Mouse (Mus musculus): ENCODE data around the gene Gm9817. TPM values are rescaled to one million over a fixed set of nuclear protein-coding genes. Genes with fewer than 3 reads are reported as not detected.
"Not testable (repeated sequence)": the region's sequence is repeated elsewhere in the genome, so short reads cannot be mapped to it uniquely, and the experiment has no call there.

Gm9817 gene
- polyA plus RNA-seq (2015; fragmentation: Nextera tagmentation; extraction: Ambion mirVana) = 0.07 TPM in 1 of 2 replicates, not detected in the other

GRCm38 (mm10) chr13:45078392-45078791 lies at the start of gene Gm9817:
Gm9817 (plus strand) TSS chr13:45078692.
- ATAC-seq; H3K27ac ChIP-seq (ENCODE audit: low read length); H3K9ac ChIP-seq (replicated peaks; ENCODE audit: low read depth); H3K9me3 ChIP-seq (ENCODE audit: low read length); H3K36me3 ChIP-seq (ENCODE audit: insufficient read depth, low read length); H3K4me3 ChIP-seq (ENCODE audit: low read depth, low read length); H3K4me2 ChIP-seq (replicated peaks; ENCODE audit: low read depth, low read length); DNase-seq (ENCODE audit: low spot score); H3K4me1 ChIP-seq (ENCODE audit: insufficient read depth, low read depth, low read length); H3K27me3 ChIP-seq (replicated peaks; ENCODE audit: insufficient read depth, low read length): not testable (repeated sequence)
- 62% methylated on average over 16 of the region's 16 CpGs for WGBS

- ATAC-seq (no peak), DNase-seq (ENCODE audit: low spot score) (peak; percentile 57)
- H3K27me3 ChIP-seq (replicated peaks; ENCODE audit: insufficient read depth, low read length) = no peaks in the 10 kb centered on the region
- H3K4me3 ChIP-seq (ENCODE audit: low read depth, low read length) = no peak overlapping the region
- H3K27ac ChIP-seq (ENCODE audit: low read length) = no peak overlapping the region
- H3K9ac ChIP-seq (replicated peaks; ENCODE audit: low read depth) = no peak overlapping the region
- no peak for TF ChIP-seq EP300 (IDR thresholded peaks at IDR 0.05)
- TF ChIP-seq CTCF (IDR thresholded peaks at IDR 0.05) = no peak
- H3K36me3 ChIP-seq (ENCODE audit: insufficient read depth, low read length) = no peaks in the 10 kb centered on the region
- no peaks in the 10 kb centered on the region for H3K9me3 ChIP-seq (ENCODE audit: low read length)
- H3K4me1 ChIP-seq (ENCODE audit: insufficient read depth, low read depth, low read length) = no peaks in the 10 kb centered on the region
- WGBS = 53% methylated on average over 1 of the region's 1 CpGs
- H3K4me2 ChIP-seq (replicated peaks; ENCODE audit: low read depth, low read length) = no peak overlapping the region
These were observed 48.7 kb upstream of the Gm9817 start for GRCm38 (mm10) chr13:45029791-45030190.

- Histone ChIP-seq H3K9ac (replicated peaks; ENCODE audit: low read depth) (no peak overlapping the region), H3K36me3 (ENCODE audit: insufficient read depth, low read length) (no peaks in the 10 kb centered on the region), H3K9me3 (ENCODE audit: low read length) (no peaks in the 10 kb centered on the region), H3K27me3 (replicated peaks; ENCODE audit: insufficient read depth, low read length) (no peaks in the 10 kb centered on the region), H3K4me2 (replicated peaks; ENCODE audit: low read depth, low read length) (no peak overlapping the region), H3K4me1 (ENCODE audit: insufficient read depth, low read depth, low read length) (no peaks in the 10 kb centered on the region), H3K27ac (ENCODE audit: low read length) (no peak overlapping the region), H3K4me3 (ENCODE audit: low read depth, low read length) (no peak overlapping the region)
- peak; percentile 97 for DNase-seq (ENCODE audit: low spot score)
- WGBS = 4% methylated on average over 12 of the region's 12 CpGs
- TF ChIP-seq CTCF (IDR thresholded peaks at IDR 0.05) (peak; percentile 100), EP300 (IDR thresholded peaks at IDR 0.05) (peak; percentile 27; the same call in 1 of the 2 replicates)
- ATAC-seq = peak; percentile 91
These were observed 47.7 kb upstream of the Gm9817 start for GRCm38 (mm10) chr13:45030830-45031229.

- Histone ChIP-seq H3K4me1 (ENCODE audit: insufficient read depth, low read depth, low read length) (no peaks in the 10 kb centered on the region), H3K9ac (replicated peaks; ENCODE audit: low read depth) (no peak overlapping the region), H3K27me3 (replicated peaks; ENCODE audit: insufficient read depth, low read length) (no peaks in the 10 kb centered on the region), H3K4me2 (replicated peaks; ENCODE audit: low read depth, low read length) (no peak overlapping the region), H3K9me3 (ENCODE audit: low read length) (no peaks in the 10 kb centered on the region), H3K4me3 (ENCODE audit: low read depth, low read length) (no peak overlapping the region), H3K27ac (ENCODE audit: low read length) (no peak overlapping the region), H3K36me3 (ENCODE audit: insufficient read depth, low read length) (no peaks in the 10 kb centered on the region)
- TF ChIP-seq EP300 (IDR thresholded peaks at IDR 0.05) (no peak), CTCF (IDR thresholded peaks at IDR 0.05) (no peak)
- 38% methylated on average over 10 of the region's 10 CpGs for WGBS
- no peak for DNase-seq (ENCODE audit: low spot score)
- ATAC-seq = peak; percentile 32
These were observed 47.2 kb upstream of the Gm9817 start for GRCm38 (mm10) chr13:45031314-45031713.

GRCm38 (mm10) chr13:45031748-45032147 lies 46.7 kb upstream of the Gm9817 start:
- TF ChIP-seq CTCF (IDR thresholded peaks at IDR 0.05) (no peak), EP300 (IDR thresholded peaks at IDR 0.05) (no peak; the same call in 1 of the 2 replicates)

GRCm38 (mm10) chr13:45032484-45032883 lies 46.0 kb upstream of the Gm9817 start:
- ATAC-seq = no peak
- Histone ChIP-seq H3K4me1 (ENCODE audit: insufficient read depth, low read depth, low read length) (no peaks in the 10 kb centered on the region), H3K27ac (ENCODE audit: low read length) (no peak overlapping the region), H3K4me3 (ENCODE audit: low read depth, low read length) (no peak overlapping the region), H3K9ac (replicated peaks; ENCODE audit: low read depth) (no peak overlapping the region), H3K27me3 (replicated peaks; ENCODE audit: insufficient read depth, low read length) (no peaks in the 10 kb centered on the region), H3K36me3 (ENCODE audit: insufficient read depth, low read length) (no peaks in the 10 kb centered on the region), H3K4me2 (replicated peaks; ENCODE audit: low read depth, low read length) (no peak overlapping the region), H3K9me3 (ENCODE audit: low read length) (no peaks in the 10 kb centered on the region)
- no peak for TF ChIP-seq EP300 (IDR thresholded peaks at IDR 0.05)
- TF ChIP-seq CTCF (IDR thresholded peaks at IDR 0.05) = no peak
- WGBS = 64% methylated on average over 4 of the region's 4 CpGs
- no peak for DNase-seq (ENCODE audit: low spot score)

More at GRCm38 (mm10) chr13:45031748-45032147, 46.7 kb upstream of the Gm9817 start:
- 33% methylated on average over 7 of the region's 7 CpGs for WGBS
- H3K36me3 ChIP-seq (ENCODE audit: insufficient read depth, low read length) = no peaks in the 10 kb centered on the region
- H3K9me3 ChIP-seq (ENCODE audit: low read length) = no peaks in the 10 kb centered on the region
- no peaks in the 10 kb centered on the region for H3K27me3 ChIP-seq (replicated peaks; ENCODE audit: insufficient read depth, low read length)
- H3K4me1 ChIP-seq (ENCODE audit: insufficient read depth, low read depth, low read length) = no peaks in the 10 kb centered on the region
- no peak overlapping the region for H3K4me3 ChIP-seq (ENCODE audit: low read depth, low read length)
- no peak overlapping the region for H3K27ac ChIP-seq (ENCODE audit: low read length)
- DNase-seq (ENCODE audit: low spot score) (peak; percentile 63), ATAC-seq (peak; percentile 82)
- H3K4me2 ChIP-seq (replicated peaks; ENCODE audit: low read depth, low read length) = no peak overlapping the region
- no peak overlapping the region for H3K9ac ChIP-seq (replicated peaks; ENCODE audit: low read depth)

- Histone ChIP-seq H3K27me3 (replicated peaks; ENCODE audit: insufficient read depth, low read length) (no peaks in the 10 kb centered on the region), H3K4me1 (ENCODE audit: insufficient read depth, low read depth, low read length) (no peaks in the 10 kb centered on the region), H3K36me3 (ENCODE audit: insufficient read depth, low read length) (no peaks in the 10 kb centered on the region), H3K4me3 (ENCODE audit: low read depth, low read length) (no peak overlapping the region), H3K27ac (ENCODE audit: low read length) (no peak overlapping the region), H3K4me2 (replicated peaks; ENCODE audit: low read depth, low read length) (no peak overlapping the region), H3K9ac (replicated peaks; ENCODE audit: low read depth) (no peak overlapping the region), H3K9me3 (ENCODE audit: low read length) (no peaks in the 10 kb centered on the region)
- no peak for DNase-seq (ENCODE audit: low spot score)
- no peak for TF ChIP-seq CTCF (IDR thresholded peaks at IDR 0.05)
- TF ChIP-seq EP300 (IDR thresholded peaks at IDR 0.05) = no peak
- WGBS = 94% methylated on average over 10 of the region's 10 CpGs
- no peak for ATAC-seq
These were observed 45.1 kb upstream of the Gm9817 start for GRCm38 (mm10) chr13:45033360-45033759.
